Mouse (Mus musculus) mouse trophoblast stem cell (cell line): ENCODE results near the gene Fam83g.

Experiments
- in situ Hi-C, 2 experiments: fragments of 300-500 bp; cut with MseI, MboI; formaldehyde crosslinking; loops; 2 replicates in 1 of 2; 3 replicates in 1 of 2; pipeline ENCODE4 v1.15.1; 2025

Gene Fam83g

DNA sequence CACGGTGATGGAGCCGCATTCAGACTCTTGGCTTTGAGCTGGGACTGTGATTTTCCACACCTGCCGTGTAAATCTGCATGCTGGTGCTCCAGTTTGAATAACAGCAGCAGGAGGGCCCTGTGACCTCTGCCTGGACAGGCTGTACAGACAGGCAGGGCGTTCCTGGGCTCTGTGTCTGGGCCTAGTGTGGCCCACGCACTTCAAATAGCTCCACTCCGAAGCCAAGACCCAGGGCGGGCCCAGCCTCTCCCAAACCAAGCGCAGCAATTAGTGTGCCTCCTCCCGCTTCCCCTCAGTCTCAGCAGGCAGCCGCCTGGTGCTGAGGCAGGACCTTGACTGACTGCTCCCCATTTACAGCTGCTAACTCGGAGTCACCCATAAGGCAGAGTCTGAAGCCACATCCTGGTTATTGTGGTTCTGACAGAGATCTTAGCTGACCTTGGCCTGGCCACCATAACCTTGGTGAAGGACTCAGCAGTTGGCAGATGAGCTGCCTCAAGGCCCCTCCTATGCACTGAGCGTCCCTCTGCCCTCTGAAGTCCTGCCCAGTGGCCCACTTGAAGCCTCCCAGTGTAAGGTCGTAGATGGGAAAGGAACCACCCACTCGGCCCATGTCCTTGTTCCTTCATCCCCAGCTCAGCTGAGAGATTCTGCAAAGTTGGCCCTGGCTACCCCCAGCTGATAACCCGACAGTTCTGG, 29.4 kb downstream of the Fam83g start:
- in situ Hi-C loops: loop anchor here (5.0 kb wide), 1 partner anchor 86 kb away; no protein-coding TSS in a partner anchor

DNA sequence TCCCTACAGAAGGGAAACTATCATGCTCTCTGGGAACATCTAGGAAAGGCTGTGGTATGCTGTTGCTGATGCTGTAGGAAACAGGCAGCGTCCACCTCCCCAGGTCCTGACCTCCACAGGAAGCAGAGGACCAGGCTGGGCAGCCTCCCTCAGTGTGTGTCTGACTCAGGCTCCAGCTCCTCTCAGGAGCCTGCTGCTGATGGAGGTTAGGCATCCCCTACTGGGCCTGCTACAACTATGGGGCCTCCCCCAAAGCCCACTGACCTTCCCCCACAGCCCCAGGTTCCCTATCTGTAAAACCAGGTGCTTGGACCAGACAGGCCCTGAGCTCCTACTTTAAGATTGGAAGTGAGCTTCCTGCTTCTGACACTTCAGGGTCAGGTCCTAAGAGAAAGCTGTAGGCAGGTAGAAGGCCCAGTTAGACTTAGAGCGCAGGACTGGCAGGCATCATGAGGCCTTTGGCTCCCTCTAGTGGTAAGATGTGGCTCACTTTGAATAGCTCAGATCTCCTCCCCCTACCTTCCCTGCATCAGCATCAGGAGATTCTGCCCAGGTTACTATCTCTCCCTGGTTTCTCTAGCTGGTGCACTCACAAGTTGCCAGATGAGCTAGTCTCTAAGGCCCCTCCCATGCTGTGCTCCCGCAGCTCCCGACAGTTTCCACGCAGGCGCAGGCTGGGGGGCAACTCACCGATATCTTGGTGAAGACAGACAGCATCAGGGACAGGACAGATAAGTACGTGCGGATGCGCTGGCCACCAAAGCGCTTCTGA, 30.6 kb downstream of the Fam83g start:
- in situ Hi-C loops: loop anchor here (5.0 kb wide), 3 partner anchors 42 to 87 kb away; no protein-coding TSS in a partner anchor

DNA sequence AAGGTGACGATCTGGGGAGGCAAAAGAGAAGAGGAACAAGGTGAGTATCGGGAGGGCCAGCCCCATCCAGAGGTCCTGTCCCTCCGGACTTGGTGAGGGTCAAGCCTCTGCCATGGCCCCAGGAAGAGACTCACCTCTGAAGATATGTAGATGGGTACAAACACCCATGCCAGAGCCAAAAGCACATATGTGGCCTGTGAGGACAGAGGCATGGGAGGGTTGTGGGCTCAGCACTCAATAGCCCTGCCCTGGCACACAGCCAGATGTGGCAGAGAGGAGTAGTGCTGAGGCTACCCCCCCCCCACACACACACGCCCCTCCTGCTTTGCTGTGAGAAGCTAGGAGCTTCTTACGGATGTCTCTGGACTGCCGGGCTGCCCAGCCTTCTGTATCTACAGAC, 31.2 kb downstream of the Fam83g start:
- in situ Hi-C loops: loop anchor here (5.0 kb wide), 2 partner anchors 43 to 48 kb away; no protein-coding TSS in a partner anchor

DNA sequence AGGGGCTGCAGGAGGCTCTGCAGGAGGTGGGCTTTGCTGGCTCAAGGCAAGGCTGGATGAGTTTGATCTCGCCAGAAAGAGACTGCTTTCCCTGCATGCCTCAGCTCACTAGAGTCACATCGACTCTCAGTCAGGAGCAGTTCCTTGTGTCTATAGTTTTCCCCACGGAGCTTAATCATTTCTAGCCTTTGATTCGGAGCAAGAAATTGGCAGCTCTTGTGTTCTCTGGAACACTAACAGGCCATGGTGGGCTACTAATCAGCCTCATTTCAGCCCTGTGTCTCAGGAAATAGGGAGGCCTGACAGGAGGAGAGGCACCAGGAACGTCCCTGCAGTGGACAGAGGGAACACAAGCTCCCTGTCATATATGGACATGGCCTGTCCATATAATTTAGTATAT, 34.1 kb downstream of the Fam83g start:
- in situ Hi-C loops: loop anchor here (5.0 kb wide), 2 partner anchors 46 to 51 kb away; no protein-coding TSS in a partner anchor

DNA sequence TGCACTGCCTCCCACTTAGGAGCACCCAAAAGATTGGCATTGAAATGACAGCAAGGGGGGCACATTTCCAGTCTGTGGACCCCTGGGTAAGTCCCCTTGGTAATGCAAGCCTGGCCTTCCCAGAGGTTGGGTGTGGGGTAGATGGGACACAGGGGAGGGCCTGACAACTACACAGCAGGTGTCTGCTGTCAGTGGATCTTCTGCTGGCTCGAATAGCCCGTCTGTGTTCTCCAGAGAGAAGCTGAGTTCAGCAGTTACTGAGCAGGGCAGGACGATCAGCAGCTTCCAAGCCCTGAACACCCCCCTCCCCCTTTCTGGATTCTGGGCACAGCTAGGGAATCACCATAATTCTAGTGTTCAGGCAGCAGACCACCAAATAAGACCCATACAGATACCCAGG, 35.5 kb downstream of the Fam83g start:
- in situ Hi-C loops: loop anchor here (5.0 kb wide), 2 partner anchors 47 to 52 kb away; no protein-coding TSS in a partner anchor

- in situ Hi-C loops: loop anchor here (5.0 kb wide), 2 partner anchors 48 to 53 kb away; no protein-coding TSS in a partner anchor
Measured at GRCm38 (mm10) chr11:61719826-61720225, 35.9 kb downstream of the Fam83g start.

DNA sequence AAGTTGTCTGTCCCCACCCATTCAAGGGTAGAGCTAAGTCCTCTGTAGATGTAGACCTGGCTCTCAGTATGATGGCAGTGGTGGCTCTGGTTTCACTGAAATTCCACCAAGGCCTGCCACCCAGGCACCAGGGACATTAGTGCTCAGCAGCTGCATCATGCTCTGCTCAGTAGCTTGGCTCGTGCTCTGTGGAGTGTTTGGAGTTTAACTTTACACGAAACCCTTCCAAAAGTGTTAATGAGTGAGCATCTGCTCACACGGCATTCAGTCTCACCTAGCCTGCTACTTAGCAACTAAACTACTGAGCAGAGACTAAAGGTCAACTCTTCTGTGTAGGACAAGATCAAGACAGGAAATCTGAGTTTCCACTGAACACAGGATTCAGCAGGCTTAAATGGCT, 36.7 kb downstream of the Fam83g start, which contains the start of gene Slc5a10:
Gene Slc5a10 (minus strand): TSS at position 191 of the 400 bp plus-strand sequence.
- in situ Hi-C loops: no loop called here

GRCm38 (mm10) chr11:61722077-61722476, 38.2 kb downstream of the Fam83g start:
- in situ Hi-C loops: no loop called here

DNA sequence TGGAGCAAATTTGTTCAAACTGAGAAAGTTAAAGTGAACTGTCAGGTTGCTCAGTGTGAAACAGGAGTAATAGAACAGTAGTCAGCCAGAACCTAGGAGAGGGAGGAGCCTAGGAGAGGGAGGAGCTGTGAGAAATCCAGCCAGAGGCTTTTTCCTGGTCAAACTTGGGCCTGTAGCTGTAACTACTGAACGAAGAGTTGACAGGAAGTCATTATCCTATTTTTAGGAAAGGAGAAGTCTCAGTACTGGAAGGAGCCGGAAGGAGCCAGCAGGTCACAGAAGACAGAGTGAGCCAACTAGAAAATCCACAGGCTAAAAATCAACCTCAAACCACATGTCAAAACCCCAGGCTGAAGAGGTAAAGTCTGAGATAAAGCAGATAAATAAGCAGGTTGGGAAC, 44.1 kb downstream of the Fam83g start:
- in situ Hi-C loops: no loop called here

DNA sequence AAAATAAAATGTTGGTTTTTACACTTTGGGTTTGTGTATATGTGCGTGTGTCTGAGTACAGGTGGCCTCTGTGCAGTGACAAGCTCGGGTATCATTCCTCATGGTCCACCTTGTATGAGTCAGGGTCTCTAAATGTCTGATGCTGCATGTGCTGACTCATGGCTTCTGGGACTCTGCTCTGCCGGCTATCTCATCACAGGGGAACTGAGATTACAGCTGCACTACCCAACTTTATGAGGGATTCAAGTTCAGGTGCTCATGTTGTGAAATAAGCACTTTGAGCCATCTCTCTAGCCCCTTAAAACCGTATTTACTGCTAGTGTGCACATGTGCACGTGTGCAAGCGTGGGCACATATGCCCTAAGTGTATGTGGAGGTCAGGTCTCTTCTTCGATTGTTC, 48.8 kb downstream of the Fam83g start:
- in situ Hi-C loops: no loop called here

DNA sequence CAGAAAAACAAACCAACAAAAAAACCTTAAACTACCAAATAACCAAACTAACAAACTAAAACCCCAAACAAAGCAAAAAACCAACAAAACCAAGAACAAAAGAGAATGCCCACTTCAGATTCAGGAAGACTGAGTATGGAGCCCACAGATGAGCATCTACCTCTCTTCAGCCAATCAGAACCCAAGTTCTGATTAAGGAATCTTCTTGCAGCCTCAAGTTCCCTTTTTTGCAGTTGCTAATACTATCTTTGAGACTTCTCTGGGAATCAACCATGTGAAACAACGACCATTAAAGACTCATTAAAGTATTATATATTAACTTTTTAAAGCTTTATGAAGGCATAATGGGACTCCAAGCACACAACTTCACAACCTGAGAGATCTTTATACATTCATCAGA, 53.4 kb downstream of the Fam83g start:
- in situ Hi-C loops: no loop called here

GRCm38 (mm10) chr11:61740500-61740899, 56.6 kb downstream of the Fam83g start:
- in situ Hi-C loops: no loop called here

DNA sequence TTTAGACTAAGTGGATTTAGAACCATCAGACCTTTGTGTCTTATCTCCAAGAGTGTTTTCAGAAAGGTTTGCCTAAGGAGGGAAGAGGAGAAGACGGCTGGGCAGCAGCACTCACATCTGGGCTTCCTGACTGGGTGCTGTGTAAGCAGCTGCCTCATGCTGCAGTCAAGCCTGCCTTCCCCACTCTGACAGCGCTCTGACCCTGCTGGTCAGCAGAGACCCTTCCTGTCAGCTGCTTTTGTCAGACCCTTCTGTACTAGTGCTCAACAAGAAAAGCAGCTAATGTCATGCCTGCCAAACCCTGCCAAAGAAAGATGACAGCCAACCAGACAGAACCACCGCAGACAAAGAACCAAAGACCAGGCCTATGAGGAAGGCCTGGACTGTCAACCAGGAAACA, 59.9 kb downstream of the Fam83g start:
- in situ Hi-C loops: no loop called here

GRCm38 (mm10) chr11:61744460-61744859, 60.6 kb downstream of the Fam83g start:
- in situ Hi-C loops: no loop called here

- in situ Hi-C loops: no loop called here
Measured at GRCm38 (mm10) chr11:61745781-61746180, 61.9 kb downstream of the Fam83g start.

DNA sequence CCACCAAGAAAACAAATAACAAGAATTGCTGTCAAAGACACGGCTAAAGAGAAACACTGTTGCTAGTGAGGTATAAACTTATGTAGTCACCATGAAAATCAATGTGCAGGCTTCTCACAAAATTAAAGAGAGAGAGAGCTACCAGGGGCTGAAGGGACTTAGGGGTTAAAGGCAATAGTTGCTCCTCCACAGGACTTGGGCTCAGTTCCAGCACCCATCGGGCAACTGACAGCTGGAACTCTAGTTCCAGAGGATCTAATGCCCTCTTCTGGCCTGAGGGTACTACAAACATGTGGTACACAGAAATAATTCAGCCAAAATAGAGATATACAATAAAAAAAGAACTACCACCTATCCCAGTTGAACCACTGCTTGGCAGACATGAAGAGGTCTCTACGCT, 63.3 kb downstream of the Fam83g start:
- in situ Hi-C loops: no loop called here

DNA sequence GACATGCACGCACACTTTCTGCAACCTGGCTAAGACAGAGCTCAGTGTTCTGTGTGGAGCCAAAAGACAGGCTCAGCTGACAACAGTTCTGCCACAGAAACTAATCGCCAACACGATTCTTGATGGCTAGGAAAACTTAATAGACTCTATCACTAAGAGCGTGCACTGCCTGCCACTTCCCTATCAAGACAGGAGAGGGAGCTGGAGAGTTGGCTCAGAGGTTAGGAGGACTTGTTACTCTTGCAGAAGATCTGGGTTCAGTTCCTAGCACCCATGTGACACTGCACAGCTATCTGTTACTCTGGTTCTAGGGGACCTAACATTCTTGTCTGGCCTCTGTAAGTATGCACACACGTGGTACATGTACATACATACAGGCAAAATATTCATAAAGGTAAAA, 67.7 kb downstream of the Fam83g start:
- in situ Hi-C loops: no loop called here

DNA sequence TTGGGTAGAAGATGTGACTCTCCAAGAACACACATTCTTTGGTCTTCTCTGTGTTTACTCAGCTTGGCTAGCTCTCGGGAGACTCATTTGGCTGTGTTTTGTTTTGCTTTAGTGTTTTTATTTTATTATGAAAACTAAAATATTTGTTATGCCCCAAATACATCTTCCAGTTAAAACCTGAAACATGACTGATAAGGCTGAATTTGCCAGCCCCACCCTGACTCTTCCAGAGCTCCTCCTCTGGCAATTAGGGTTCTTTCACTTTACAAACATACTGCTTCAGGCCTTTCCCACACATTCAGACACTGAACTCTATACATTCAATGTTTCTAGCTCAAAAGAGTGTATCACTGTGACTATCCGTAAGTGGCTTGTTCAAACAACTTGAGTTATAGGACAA, 73.3 kb downstream of the Fam83g start:
- in situ Hi-C loops: no loop called here
